Mouse (Mus musculus) WW6 (cell line): Measurements from ENCODE around the gene 4930524J08Rik.

ENCODE experiments used
- DNase-seq: peaks from one replicate; pipeline ENCODE4 v3.0.0-alpha.2; 2013; ENCODE audit warnings: low read depth, low spot score

Gene 4930524J08Rik

GRCm38 (mm10) chr5:99978699-99979442, at the start of gene 4930524J08Rik, which contains the start of gene Hnrnpd:
TSS of gene 4930524J08Rik (plus strand) at chr5:99979061.
TSS of gene Hnrnpd (minus strand) at chr5:99978938.
- peak; percentile 87 for DNase-seq

GRCm38 (mm10) chr5:99931910-99932309, 47.0 kb upstream of the 4930524J08Rik start:
- DNase-seq: no peak

- no peak for DNase-seq
Measured at GRCm38 (mm10) chr5:99939440-99939839, 39.4 kb upstream of the 4930524J08Rik start.

GRCm38 (mm10) chr5:99941273-99941672, 37.6 kb upstream of the 4930524J08Rik start:
- DNase-seq: no peak

GRCm38 (mm10) chr5:99941776-99942502, 36.9 kb upstream of the 4930524J08Rik start:
- DNase-seq: no peak

- no peak for DNase-seq
Measured at GRCm38 (mm10) chr5:99952513-99952912, 26.3 kb upstream of the 4930524J08Rik start.

GRCm38 (mm10) chr5:99953883-99954282, 25.0 kb upstream of the 4930524J08Rik start:
- no peak for DNase-seq

- DNase-seq: no peak
Measured at GRCm38 (mm10) chr5:99958666-99959065, 20.2 kb upstream of the 4930524J08Rik start.

- no peak for DNase-seq
Measured at GRCm38 (mm10) chr5:99959236-99959936, 19.5 kb upstream of the 4930524J08Rik start.

GRCm38 (mm10) chr5:99959960-99960359, 18.9 kb upstream of the 4930524J08Rik start:
- DNase-seq: no peak

GRCm38 (mm10) chr5:99973941-99974340, 4.9 kb upstream of the 4930524J08Rik start:
- DNase-seq: no peak

- DNase-seq: no peak
Measured at GRCm38 (mm10) chr5:99975061-99975460, 3.8 kb upstream of the 4930524J08Rik start.

- no peak for DNase-seq
Measured at GRCm38 (mm10) chr5:99975776-99976175, 3.1 kb upstream of the 4930524J08Rik start.

- no peak for DNase-seq
Measured at GRCm38 (mm10) chr5:99976334-99976955, 2.4 kb upstream of the 4930524J08Rik start.

GRCm38 (mm10) chr5:99977516-99978301, 1.2 kb upstream of the 4930524J08Rik start:
- DNase-seq: no peak

GRCm38 (mm10) chr5:99983452-99984061, 4.7 kb downstream of the 4930524J08Rik start:
- no peak for DNase-seq

- no peak for DNase-seq
Measured at GRCm38 (mm10) chr5:99994166-99994565, 15.3 kb downstream of the 4930524J08Rik start.

GRCm38 (mm10) chr5:99994680-99995079, 15.8 kb downstream of the 4930524J08Rik start:
- no peak for DNase-seq

GRCm38 (mm10) chr5:100000048-100000447, 21.2 kb downstream of the 4930524J08Rik start:
- no peak for DNase-seq

GRCm38 (mm10) chr5:100000500-100000899, 21.6 kb downstream of the 4930524J08Rik start:
- no peak for DNase-seq
